Mouse (Mus musculus) lung, adult 2 months (tissue): ENCODE results near the gene Itga9.

Experiments used
- CTCF ChIP-seq: fragments of 200-500 bp; IDR thresholded peaks from 2 replicates; pipeline ENCODE4 v1.5.1; 2011; ENCODE audit warnings: mild to moderate bottlenecking, low read length, control low read depth; ENCODE audit not compliant: insufficient read depth
- POLR2A ChIP-seq: fragments of 200-500 bp; IDR thresholded peaks from 2 replicates; pipeline ENCODE4 v1.6.1; 2011; ENCODE audit warnings: low read depth, mild to moderate bottlenecking, control low read depth, low read length, borderline replicate concordance; ENCODE audit errors: extremely low read depth

DNA sequence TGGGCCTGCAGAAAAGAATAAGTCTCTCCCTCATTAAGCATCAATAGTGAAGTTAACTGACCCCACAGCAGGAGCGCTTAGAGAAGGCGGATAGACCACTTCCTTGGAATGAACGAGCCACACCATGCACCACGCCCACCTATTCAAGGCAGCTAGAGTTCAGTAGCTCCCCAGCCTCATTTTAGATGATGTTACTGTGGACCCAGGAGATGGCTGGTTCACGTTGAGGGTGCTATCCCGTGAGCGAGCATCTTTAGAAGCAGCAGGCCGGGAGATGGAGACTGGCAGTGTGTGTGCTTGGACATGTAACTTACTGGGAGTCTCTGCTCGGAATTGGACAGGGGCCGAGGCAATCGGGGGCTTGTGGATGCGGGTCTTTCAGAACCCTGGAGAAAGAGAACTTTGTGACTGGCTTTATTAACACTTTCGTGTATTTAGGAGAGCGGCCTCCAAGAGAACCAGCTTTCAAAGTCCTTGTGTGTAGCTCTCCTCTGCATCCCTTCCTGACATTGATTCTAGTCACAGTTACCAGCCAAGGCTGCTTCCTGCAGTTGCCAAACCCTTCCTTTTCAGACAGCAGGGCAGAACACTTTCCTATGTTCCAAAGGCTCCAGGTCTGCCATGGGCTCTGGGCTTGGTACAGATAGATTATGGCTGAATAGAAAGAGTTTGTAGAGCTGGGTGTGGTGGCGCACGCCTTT lies 1.4 kb downstream of the Itga9 start:
- TF ChIP-seq CTCF (no peak), POLR2A (no peak)
